Mouse (Mus musculus) forebrain, embryonic 14.5 days (tissue): ENCODE measurements around the gene Rtf2. TPM values are rescaled to one million over a fixed set of nuclear protein-coding genes. Genes with fewer than 3 reads are reported as not detected.
A peak's percentile ranks its signal among the peaks of the same experiment; 100 is the strongest.

Experiments used
- ATAC-seq: fragments of 200-750 bp; cut with Nextera tagmentation; 2 replicates; pipeline ENCODE4 v1.8.0; 2017; ENCODE audit warnings: mild to moderate bottlenecking, moderate library complexity
- DNase-seq: peaks from one replicate; pipeline ENCODE4 v3.0.0-alpha.2; 2015; ENCODE audit warnings: low spot score
- H3K27ac ChIP-seq: fragments of 300-500 bp; sonication (generic); 2 replicates; pipeline ENCODE4 v1.5.1; 2014; ENCODE audit warnings: low read depth, mild to moderate bottlenecking, control low read depth, low read length, moderate library complexity
- H3K27me3 ChIP-seq: fragments of 300-500 bp; sonication (generic); replicated peaks from 2 replicates; pipeline ENCODE4 v1.6.1; 2014; ENCODE audit warnings: low read length, control low read depth, mixed read lengths; ENCODE audit not compliant: control insufficient read depth, insufficient read depth
- H3K36me3 ChIP-seq: fragments of 300-500 bp; sonication (generic); 2 replicates; pipeline ENCODE4 v1.6.1; 2014; ENCODE audit warnings: low read length, control low read depth; ENCODE audit not compliant: control insufficient read depth, insufficient read depth
- H3K4me1 ChIP-seq: fragments of 300-500 bp; sonication (generic); 2 replicates; pipeline ENCODE4 v1.6.1; 2014; ENCODE audit warnings: antibody characterized with exemption, low read length, control low read depth; ENCODE audit not compliant: control insufficient read depth, insufficient read depth
- H3K4me2 ChIP-seq: fragments of 300-500 bp; sonication (generic); 2 replicates; pipeline ENCODE4 v1.6.1; 2014; ENCODE audit warnings: mild to moderate bottlenecking, control low read depth, low read length
- H3K4me3 ChIP-seq: fragments of 300-500 bp; sonication (generic); 2 replicates; pipeline ENCODE4 v1.5.1; 2014; ENCODE audit warnings: low read depth, low read length, control low read depth
- H3K9ac ChIP-seq: fragments of 300-500 bp; sonication (generic); 2 replicates; pipeline ENCODE4 v1.6.1; 2014; ENCODE audit warnings: mild to moderate bottlenecking, low read length, control low read depth, moderate library complexity
- H3K9me3 ChIP-seq: fragments of 300-500 bp; sonication (generic); replicated peaks from 2 replicates; pipeline ENCODE4 v1.6.1; 2016; ENCODE audit warnings: low read length, control low read depth, mixed read lengths; ENCODE audit not compliant: control insufficient read depth
- WGBS: fragments of 180-500 bp; shearing (Covaris S2); extraction: QIAGEN DNeasy Blood & Tissue Kit; methylation state at CpG from one replicate; pipeline ENCODE4 v1.1.7; 2014; 5-methylcytosine and 5-hydroxymethylcytosine counted together
- polyA plus RNA-seq: library from polyadenylated mRNA; unstranded; fragments of >200 nt; fragmentation: Nextera tagmentation; extraction: Ambion mirVana; gene quantifications from 2 replicates; pipeline ENCODE4 v1.2.1, GENCODE M21; 2014

Gene Rtf2
- polyA plus RNA-seq, 1 experiment from 2014 or later: 106 TPM

- no peaks in the 10 kb centered on the region for H3K36me3 ChIP-seq
These were observed 41.5 kb downstream of the Rtf2 start for GRCm38 (mm10) chr2:172481654-172482385.

GRCm38 (mm10) chr2:172483766-172484413 is 43.5 kb downstream of the Rtf2 start:
- Histone ChIP-seq H3K27ac (no peak overlapping the region), H3K27me3 (no peaks in the 10 kb centered on the region), H3K4me2 (no peak overlapping the region), H3K36me3 (no peaks in the 10 kb centered on the region), H3K4me1 (no peaks in the 10 kb centered on the region), H3K9me3 (no peaks in the 10 kb centered on the region), H3K9ac (no peak overlapping the region), H3K4me3 (no peak overlapping the region)
- DNase-seq (peak; percentile 87), ATAC-seq (peak; percentile 87)
- 70% methylated on average over 14 of the region's 14 CpGs for WGBS

More at GRCm38 (mm10) chr2:172481654-172482385, 41.5 kb downstream of the Rtf2 start:
- DNase-seq (no peak), ATAC-seq (no peak)
- 85% methylated on average over 16 of the region's 16 CpGs for WGBS
- H3K27ac ChIP-seq: no peak overlapping the region
- H3K27me3 ChIP-seq: no peaks in the 10 kb centered on the region
- H3K9ac ChIP-seq: no peak overlapping the region
- H3K9me3 ChIP-seq: no peaks in the 10 kb centered on the region
- H3K4me2 ChIP-seq: no peak overlapping the region
- H3K4me1 ChIP-seq: no peaks in the 10 kb centered on the region
- H3K4me3 ChIP-seq: no peak overlapping the region

GRCm38 (mm10) chr2:172484696-172485370 is 44.5 kb downstream of the Rtf2 start:
- Histone ChIP-seq H3K9ac (no peak overlapping the region), H3K4me3 (no peak overlapping the region), H3K9me3 (no peaks in the 10 kb centered on the region), H3K4me2 (no peak overlapping the region), H3K27ac (no peak overlapping the region), H3K36me3 (no peaks in the 10 kb centered on the region), H3K4me1 (no peaks in the 10 kb centered on the region), H3K27me3 (no peaks in the 10 kb centered on the region)
- WGBS: 47% methylated on average over 12 of the region's 12 CpGs
- peak; percentile 49; the same call in 1 of the 2 replicates for ATAC-seq
- DNase-seq: peak; percentile 56

- H3K4me1 ChIP-seq: no peaks in the 10 kb centered on the region
- no peaks in the 10 kb centered on the region for H3K36me3 ChIP-seq
- no peak overlapping the region for H3K27ac ChIP-seq
- H3K4me3 ChIP-seq: no peak overlapping the region
- no peak overlapping the region for H3K4me2 ChIP-seq
- 85% methylated on average over 8 of the region's 8 CpGs for WGBS
- no peak for DNase-seq
- H3K9me3 ChIP-seq: no peaks in the 10 kb centered on the region
- no peaks in the 10 kb centered on the region for H3K27me3 ChIP-seq
- H3K9ac ChIP-seq: no peak overlapping the region
- ATAC-seq: no peak
These were observed 56.5 kb downstream of the Rtf2 start for GRCm38 (mm10) chr2:172496736-172497345.

- no peak overlapping the region for H3K4me3 ChIP-seq
- no peak overlapping the region for H3K9ac ChIP-seq
- DNase-seq (no peak), ATAC-seq (no peak)
- no peak overlapping the region for H3K27ac ChIP-seq
- no peak overlapping the region for H3K4me2 ChIP-seq
- 40% methylated on average over 3 of the region's 3 CpGs for WGBS
- H3K4me1 ChIP-seq: no peaks in the 10 kb centered on the region
- no peaks in the 10 kb centered on the region for H3K9me3 ChIP-seq
- no peaks in the 10 kb centered on the region for H3K36me3 ChIP-seq
- H3K27me3 ChIP-seq: no peaks in the 10 kb centered on the region
These were observed 58.5 kb downstream of the Rtf2 start for GRCm38 (mm10) chr2:172498823-172499222.

GRCm38 (mm10) chr2:172500752-172501316 is 60.5 kb downstream of the Rtf2 start:
- DNase-seq (no peak), ATAC-seq (no peak)
- 57% methylated on average over 7 of the region's 7 CpGs for WGBS
- Histone ChIP-seq H3K4me1 (no peaks in the 10 kb centered on the region), H3K9ac (no peak overlapping the region), H3K27ac (no peak overlapping the region), H3K9me3 (no peaks in the 10 kb centered on the region), H3K36me3 (no peaks in the 10 kb centered on the region), H3K27me3 (no peaks in the 10 kb centered on the region), H3K4me3 (no peak overlapping the region), H3K4me2 (no peak overlapping the region)

GRCm38 (mm10) chr2:172501341-172501740 is 61.0 kb downstream of the Rtf2 start:
- ATAC-seq (peak; percentile 44), DNase-seq (peak; percentile 74)
- Histone ChIP-seq H3K4me1 (no peaks in the 10 kb centered on the region), H3K9me3 (no peaks in the 10 kb centered on the region), H3K4me2 (no peak overlapping the region), H3K4me3 (no peak overlapping the region), H3K36me3 (no peaks in the 10 kb centered on the region), H3K27ac (no peak overlapping the region), H3K9ac (no peak overlapping the region), H3K27me3 (no peaks in the 10 kb centered on the region)
- WGBS: 8% methylated on average over 4 of the region's 4 CpGs

GRCm38 (mm10) chr2:172502168-172502567 is 61.8 kb downstream of the Rtf2 start:
- WGBS: 83% methylated on average over 14 of the region's 14 CpGs
- Histone ChIP-seq H3K9ac (no peak overlapping the region), H3K4me1 (no peaks in the 10 kb centered on the region), H3K27ac (no peak overlapping the region), H3K36me3 (no peaks in the 10 kb centered on the region), H3K4me2 (no peak overlapping the region), H3K9me3 (no peaks in the 10 kb centered on the region), H3K4me3 (no peak overlapping the region), H3K27me3 (no peaks in the 10 kb centered on the region)
- ATAC-seq (no peak), DNase-seq (no peak)
